Mouse (Mus musculus): ENCODE data around the gene Ecm1. TPM values are rescaled to one million over a fixed set of nuclear protein-coding genes. Genes with fewer than 3 reads are reported as not detected.

Gene Ecm1
- polyA plus RNA-seq, 1 experiment from 2014 or later: 23.8 TPM

DNA sequence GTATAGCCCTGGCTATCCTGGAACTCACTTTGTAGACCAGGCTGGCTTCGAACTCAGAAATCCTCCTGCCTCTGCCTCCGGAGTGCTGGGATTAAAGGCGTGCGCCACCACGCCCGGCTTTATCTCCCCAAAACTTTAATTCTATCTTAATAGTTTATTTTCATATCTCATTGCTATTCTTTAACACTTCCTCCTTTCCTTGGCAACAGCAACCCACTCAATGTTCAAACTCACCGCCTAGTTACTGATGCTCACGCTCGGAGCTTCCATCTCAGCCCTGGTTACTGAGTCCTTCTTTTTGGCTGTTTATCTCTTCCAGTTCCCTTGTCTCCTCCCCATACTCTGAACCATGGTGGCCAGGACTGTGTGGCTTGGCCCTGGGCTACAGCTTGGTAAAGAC, 7.1 kb downstream of the Ecm1 start:
- Histone ChIP-seq H3K27ac (ENCODE audit: low read length) (peak overlapping the region; percentile 16; the same call in 1 of the 2 replicates), H3K9ac (ENCODE audit: low read length) (no peak overlapping the region), H3K27me3 (ENCODE audit: control insufficient read depth, insufficient read depth, low read depth, low read length) (no peaks in the 10 kb centered on the region), H3K36me3 (ENCODE audit: control insufficient read depth, insufficient read depth, low read length) (no peaks in the 10 kb centered on the region), H3K4me2 (ENCODE audit: low read depth, low read length) (no peak overlapping the region), H3K9me3 (ENCODE audit: control insufficient read depth, low read length) (no peaks in the 10 kb centered on the region), H3K4me1 (replicated peaks; ENCODE audit: control insufficient read depth, insufficient read depth, low read length) (peaks cover 8% of the 10 kb centered on the region; the same call in 1 of the 2 replicates), H3K4me3 (ENCODE audit: low read length) (no peak overlapping the region)
- 86% methylated on average over 9 of the region's 9 CpGs for WGBS
- ATAC-seq (ENCODE audit: low read depth): no peak

DNA sequence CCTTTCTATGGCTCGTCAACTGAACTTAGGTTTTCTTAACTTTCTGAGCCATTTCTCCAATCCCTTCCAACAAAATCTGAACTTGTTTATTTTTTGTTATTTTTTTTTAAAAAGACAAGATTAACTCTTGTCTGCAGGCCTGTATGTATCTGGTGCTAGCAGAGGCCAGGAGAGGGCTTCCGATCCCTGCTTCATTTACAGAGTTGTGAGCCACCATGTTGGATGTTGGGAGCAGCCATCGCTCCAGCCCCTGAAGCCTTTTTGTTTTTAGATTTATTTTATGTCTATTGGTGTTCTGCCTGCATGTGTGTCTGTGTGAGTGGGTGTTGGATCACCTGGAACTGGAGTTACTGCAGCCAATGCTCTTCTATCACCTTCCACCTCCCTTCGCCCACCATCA, 7.6 kb downstream of the Ecm1 start:
- Histone ChIP-seq H3K4me3 (ENCODE audit: low read length) (no peak overlapping the region), H3K27me3 (ENCODE audit: control insufficient read depth, insufficient read depth, low read depth, low read length) (no peaks in the 10 kb centered on the region), H3K4me2 (ENCODE audit: low read depth, low read length) (no peak overlapping the region), H3K27ac (ENCODE audit: low read length) (no peak overlapping the region), H3K36me3 (ENCODE audit: control insufficient read depth, insufficient read depth, low read length) (no peaks in the 10 kb centered on the region), H3K4me1 (replicated peaks; ENCODE audit: control insufficient read depth, insufficient read depth, low read length) (peaks cover 8% of the 10 kb centered on the region; the same call in 1 of the 2 replicates), H3K9me3 (ENCODE audit: control insufficient read depth, low read length) (no peaks in the 10 kb centered on the region), H3K9ac (ENCODE audit: low read length) (no peak overlapping the region)
- no peak for ATAC-seq (ENCODE audit: low read depth)
- 85% methylated on average over 4 of the region's 4 CpGs for WGBS

DNA sequence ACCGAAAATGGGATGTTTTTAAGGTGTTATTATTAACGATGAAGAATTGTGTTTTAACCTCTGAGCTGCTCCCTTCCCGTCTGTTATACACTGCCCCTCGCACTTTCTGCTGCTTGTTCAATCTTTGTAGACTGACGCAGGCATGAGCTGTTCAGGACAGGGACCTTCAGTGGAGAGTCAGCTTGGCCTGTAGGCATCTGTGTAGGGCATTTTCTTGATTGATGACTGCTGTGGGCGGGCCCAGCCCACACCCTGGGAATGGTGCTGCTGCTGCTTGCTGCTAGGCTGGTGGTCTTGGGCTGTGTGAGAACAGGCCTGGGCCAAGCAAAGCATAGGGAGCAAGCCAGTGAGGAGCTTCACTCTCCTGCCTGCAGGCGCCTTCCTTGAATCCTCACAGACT, 8.9 kb downstream of the Ecm1 start:
- Histone ChIP-seq H3K36me3 (ENCODE audit: control insufficient read depth, insufficient read depth, low read length) (no peaks in the 10 kb centered on the region), H3K27ac (ENCODE audit: low read length) (no peak overlapping the region), H3K4me3 (ENCODE audit: low read length) (no peak overlapping the region), H3K27me3 (ENCODE audit: control insufficient read depth, insufficient read depth, low read depth, low read length) (no peaks in the 10 kb centered on the region), H3K4me1 (replicated peaks; ENCODE audit: control insufficient read depth, insufficient read depth, low read length) (peaks cover 8% of the 10 kb centered on the region; the same call in 1 of the 2 replicates), H3K4me2 (ENCODE audit: low read depth, low read length) (no peak overlapping the region), H3K9me3 (ENCODE audit: control insufficient read depth, low read length) (no peaks in the 10 kb centered on the region), H3K9ac (ENCODE audit: low read length) (no peak overlapping the region)
- no peak for ATAC-seq (ENCODE audit: low read depth)
- WGBS: 66% methylated on average over 7 of the region's 7 CpGs

DNA sequence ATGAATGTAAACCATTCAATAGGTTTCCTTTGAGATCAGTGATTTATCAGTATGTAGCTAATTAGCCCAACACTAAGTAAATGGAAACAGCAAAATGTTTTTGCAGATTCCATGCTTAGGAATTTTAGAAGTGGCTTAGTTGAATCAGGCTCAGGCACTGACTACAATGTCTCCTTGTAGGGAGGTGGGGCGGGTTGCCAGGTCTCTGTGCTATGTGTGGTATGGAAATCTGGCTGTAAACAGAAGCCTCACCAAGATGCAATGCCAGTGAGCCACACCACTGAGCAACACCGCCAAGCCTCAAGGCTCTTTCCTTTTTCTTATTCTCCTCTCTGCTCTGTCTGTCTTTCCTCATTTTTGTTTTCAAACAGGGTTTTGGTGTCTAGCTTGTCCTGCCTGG, 10.5 kb downstream of the Ecm1 start:
- H3K27ac ChIP-seq (ENCODE audit: low read length): no peak overlapping the region
- H3K9ac ChIP-seq (ENCODE audit: low read length): no peak overlapping the region
- ATAC-seq (ENCODE audit: low read depth): no peak
- peaks cover 8% of the 10 kb centered on the region; the same call in 1 of the 2 replicates for H3K4me1 ChIP-seq (replicated peaks; ENCODE audit: control insufficient read depth, insufficient read depth, low read length)
- no peak overlapping the region for H3K4me3 ChIP-seq (ENCODE audit: low read length)
- no peaks in the 10 kb centered on the region for H3K36me3 ChIP-seq (ENCODE audit: control insufficient read depth, insufficient read depth, low read length)
- H3K27me3 ChIP-seq (ENCODE audit: control insufficient read depth, insufficient read depth, low read depth, low read length): no peaks in the 10 kb centered on the region
- 79% methylated on average over 2 of the region's 2 CpGs for WGBS
- no peak overlapping the region for H3K4me2 ChIP-seq (ENCODE audit: low read depth, low read length)
- H3K9me3 ChIP-seq (ENCODE audit: control insufficient read depth, low read length): no peaks in the 10 kb centered on the region

DNA sequence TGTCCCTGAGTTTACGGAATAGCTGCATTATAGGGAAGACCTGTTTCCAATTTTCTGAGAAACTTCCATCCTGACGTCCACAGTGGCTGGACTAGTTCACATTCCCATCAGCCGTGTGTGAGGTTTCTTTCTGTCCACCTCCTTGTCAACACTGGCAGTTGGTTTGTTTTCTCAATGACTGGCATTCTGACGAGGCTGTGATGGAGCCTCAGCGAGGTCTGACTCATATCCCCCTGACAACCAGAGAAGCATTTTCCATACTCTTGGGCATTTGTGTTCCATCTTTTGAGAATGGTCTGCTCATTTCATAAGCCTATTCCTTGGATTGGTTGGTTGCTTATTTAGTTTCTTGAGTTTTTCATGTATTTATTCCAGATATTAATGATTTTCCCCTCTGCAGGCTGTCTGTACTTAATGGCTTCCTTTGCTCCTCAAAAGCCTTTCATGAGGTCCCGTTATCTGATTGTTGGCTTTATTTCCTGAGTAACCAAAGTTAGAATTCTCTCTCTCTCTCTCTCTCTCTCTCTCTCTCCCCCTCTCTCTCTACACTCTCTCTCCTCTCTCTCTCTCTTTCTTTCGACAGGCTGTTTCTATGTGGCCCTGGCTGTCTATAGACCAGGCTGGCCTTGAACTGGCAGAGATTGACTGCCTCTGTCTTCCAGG, 12.5 kb downstream of the Ecm1 start:
- Histone ChIP-seq H3K4me1 (replicated peaks; ENCODE audit: control insufficient read depth, insufficient read depth, low read length) (no peaks in the 10 kb centered on the region), H3K4me2 (ENCODE audit: low read depth, low read length) (no peak overlapping the region), H3K27me3 (ENCODE audit: control insufficient read depth, insufficient read depth, low read depth, low read length) (no peaks in the 10 kb centered on the region), H3K36me3 (ENCODE audit: control insufficient read depth, insufficient read depth, low read length) (no peaks in the 10 kb centered on the region), H3K27ac (ENCODE audit: low read length) (no peak overlapping the region), H3K9ac (ENCODE audit: low read length) (no peak overlapping the region), H3K4me3 (ENCODE audit: low read length) (no peak overlapping the region), H3K9me3 (ENCODE audit: control insufficient read depth, low read length) (no peaks in the 10 kb centered on the region)
- ATAC-seq (ENCODE audit: low read depth): no peak
- WGBS: 33% methylated on average over 7 of the region's 7 CpGs

DNA sequence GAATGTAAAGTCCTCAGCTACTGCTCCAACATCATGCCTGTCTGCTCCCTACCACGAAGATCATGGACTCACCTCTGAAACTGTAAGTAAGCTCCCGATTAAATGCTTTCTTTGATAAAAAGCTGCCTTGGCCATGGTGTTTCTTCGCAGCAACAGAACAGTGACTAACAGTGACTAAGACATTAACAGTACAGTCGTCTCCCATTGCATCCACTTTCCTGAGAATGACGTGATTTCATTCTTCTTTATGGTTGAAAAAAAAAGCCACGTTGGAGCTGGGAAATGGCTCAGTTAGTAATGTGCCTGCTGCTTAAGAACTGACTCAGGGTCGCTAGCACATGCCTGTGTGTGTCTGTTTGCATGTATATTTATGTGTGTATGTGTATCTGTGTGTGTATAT, 13.5 kb downstream of the Ecm1 start:
- WGBS: 75% methylated on average over 7 of the region's 7 CpGs
- no peaks in the 10 kb centered on the region for H3K4me1 ChIP-seq (replicated peaks; ENCODE audit: control insufficient read depth, insufficient read depth, low read length)
- no peak for ATAC-seq (ENCODE audit: low read depth)

DNA sequence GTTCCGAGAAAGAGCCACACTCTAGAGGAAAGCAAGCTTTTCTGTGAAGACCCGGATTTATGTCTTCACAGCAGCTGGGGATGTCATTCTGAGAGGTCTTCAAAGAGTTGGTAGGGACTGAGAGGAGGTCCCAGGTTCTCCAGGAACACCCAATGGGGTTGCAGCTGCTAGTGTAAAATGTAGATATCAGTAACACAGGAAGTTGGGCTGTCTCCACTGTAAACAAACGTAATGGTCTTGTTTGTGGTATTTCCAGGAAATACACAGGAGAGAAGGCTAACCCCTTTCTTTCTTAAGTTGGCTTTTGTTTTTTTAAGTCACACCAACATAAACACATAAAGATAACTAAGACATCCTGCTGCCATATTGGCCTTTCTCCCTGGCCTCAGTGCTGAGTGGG, 17.0 kb downstream of the Ecm1 start:
- no peak for ATAC-seq (ENCODE audit: low read depth)
- Histone ChIP-seq H3K4me1 (replicated peaks; ENCODE audit: control insufficient read depth, insufficient read depth, low read length) (no peaks in the 10 kb centered on the region), H3K9me3 (ENCODE audit: control insufficient read depth, low read length) (no peaks in the 10 kb centered on the region), H3K4me2 (ENCODE audit: low read depth, low read length) (no peak overlapping the region), H3K36me3 (ENCODE audit: control insufficient read depth, insufficient read depth, low read length) (no peaks in the 10 kb centered on the region), H3K27me3 (ENCODE audit: control insufficient read depth, insufficient read depth, low read depth, low read length) (no peaks in the 10 kb centered on the region), H3K4me3 (ENCODE audit: low read length) (no peak overlapping the region), H3K9ac (ENCODE audit: low read length) (no peak overlapping the region), H3K27ac (ENCODE audit: low read length) (no peak overlapping the region)
- 49% methylated on average over 3 of the region's 3 CpGs for WGBS

More for the DNA sequence above, 13.5 kb downstream of the Ecm1 start:
- Histone ChIP-seq H3K27ac (ENCODE audit: low read length) (no peak overlapping the region), H3K36me3 (ENCODE audit: control insufficient read depth, insufficient read depth, low read length) (no peaks in the 10 kb centered on the region), H3K4me2 (ENCODE audit: low read depth, low read length) (no peak overlapping the region), H3K9me3 (ENCODE audit: control insufficient read depth, low read length) (no peaks in the 10 kb centered on the region), H3K27me3 (ENCODE audit: control insufficient read depth, insufficient read depth, low read depth, low read length) (no peaks in the 10 kb centered on the region), H3K9ac (ENCODE audit: low read length) (no peak overlapping the region), H3K4me3 (ENCODE audit: low read length) (no peak overlapping the region)

DNA sequence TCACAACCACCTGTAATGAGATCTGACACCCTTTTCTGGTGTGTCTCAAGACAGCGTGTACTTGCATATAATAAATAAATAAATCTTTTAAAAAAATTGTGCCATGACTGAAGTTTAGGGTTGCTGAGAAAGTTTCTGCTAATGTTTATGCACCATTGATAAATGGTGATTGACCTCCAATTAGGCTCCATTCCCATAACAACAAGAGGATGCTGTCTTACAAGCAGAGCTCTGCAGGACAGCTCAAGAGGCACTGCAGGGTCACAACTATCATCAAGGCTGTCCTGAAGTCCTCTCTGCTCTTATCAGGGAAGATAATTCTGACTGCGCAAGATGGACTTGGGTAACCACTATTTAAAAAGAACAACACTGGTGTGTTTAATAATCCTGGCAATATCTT, 21.2 kb downstream of the Ecm1 start:
- no peak for ATAC-seq (ENCODE audit: low read depth)

DNA sequence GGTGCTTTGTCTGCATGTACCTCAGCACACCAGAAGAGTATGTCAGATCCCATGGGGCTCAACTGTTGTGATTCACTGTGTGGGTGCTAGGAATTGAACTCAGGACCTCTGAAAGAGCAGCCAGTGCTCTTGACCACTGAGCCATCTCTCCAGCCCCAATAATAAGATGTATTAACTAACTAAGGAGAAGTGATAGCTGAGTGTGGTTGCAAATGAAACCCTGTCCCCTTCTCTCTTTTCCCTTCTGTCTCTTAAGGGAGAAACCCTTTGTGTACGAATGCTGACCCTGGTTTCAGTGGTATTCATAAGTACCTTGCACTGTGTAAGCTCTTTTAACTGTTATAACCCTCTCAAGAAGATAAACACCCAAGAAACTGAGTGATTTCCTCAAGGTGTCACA, 23.3 kb downstream of the Ecm1 start:
- peaks cover 3% of the 10 kb centered on the region; the same call in 1 of the 2 replicates for H3K9me3 ChIP-seq (ENCODE audit: control insufficient read depth, low read length)
- H3K9ac ChIP-seq (ENCODE audit: low read length): no peak overlapping the region
- no peaks in the 10 kb centered on the region for H3K36me3 ChIP-seq (ENCODE audit: control insufficient read depth, insufficient read depth, low read length)
- WGBS: 67% methylated on average over 1 of the region's 1 CpGs
- no peak overlapping the region for H3K27ac ChIP-seq (ENCODE audit: low read length)
- H3K4me3 ChIP-seq (ENCODE audit: low read length): no peak overlapping the region
- no peaks in the 10 kb centered on the region for H3K4me1 ChIP-seq (replicated peaks; ENCODE audit: control insufficient read depth, insufficient read depth, low read length)
- ATAC-seq (ENCODE audit: low read depth): no peak
- H3K27me3 ChIP-seq (ENCODE audit: control insufficient read depth, insufficient read depth, low read depth, low read length): no peaks in the 10 kb centered on the region
- no peak overlapping the region for H3K4me2 ChIP-seq (ENCODE audit: low read depth, low read length)

More for the DNA sequence above, 21.2 kb downstream of the Ecm1 start:
- Histone ChIP-seq H3K4me3 (ENCODE audit: low read length) (no peak overlapping the region), H3K27ac (ENCODE audit: low read length) (no peak overlapping the region), H3K9ac (ENCODE audit: low read length) (no peak overlapping the region), H3K9me3 (ENCODE audit: control insufficient read depth, low read length) (no peaks in the 10 kb centered on the region; the same call in 1 of the 2 replicates), H3K4me2 (ENCODE audit: low read depth, low read length) (no peak overlapping the region), H3K27me3 (ENCODE audit: control insufficient read depth, insufficient read depth, low read depth, low read length) (no peaks in the 10 kb centered on the region), H3K36me3 (ENCODE audit: control insufficient read depth, insufficient read depth, low read length) (no peaks in the 10 kb centered on the region), H3K4me1 (replicated peaks; ENCODE audit: control insufficient read depth, insufficient read depth, low read length) (no peaks in the 10 kb centered on the region)
- 73% methylated on average over 2 of the region's 2 CpGs for WGBS
